Mouse (Mus musculus): ENCODE measurements around the gene Slc26a3.
"Not testable (repeated sequence)": the region's sequence is repeated elsewhere in the genome, so short reads cannot be mapped to it uniquely, and the experiment has no call there.

Gene Slc26a3

GRCm38 (mm10) chr12:31421901-31422574 lies 31.4 kb downstream of the Slc26a3 start:
- DNase-seq (ENCODE audit: low spot score in 2 of 2): no peak

GRCm38 (mm10) chr12:31437791-31438190 lies 47.1 kb downstream of the Slc26a3 start:
- DNase-seq (ENCODE audit: low spot score in 2 of 2): no peak

DNA sequence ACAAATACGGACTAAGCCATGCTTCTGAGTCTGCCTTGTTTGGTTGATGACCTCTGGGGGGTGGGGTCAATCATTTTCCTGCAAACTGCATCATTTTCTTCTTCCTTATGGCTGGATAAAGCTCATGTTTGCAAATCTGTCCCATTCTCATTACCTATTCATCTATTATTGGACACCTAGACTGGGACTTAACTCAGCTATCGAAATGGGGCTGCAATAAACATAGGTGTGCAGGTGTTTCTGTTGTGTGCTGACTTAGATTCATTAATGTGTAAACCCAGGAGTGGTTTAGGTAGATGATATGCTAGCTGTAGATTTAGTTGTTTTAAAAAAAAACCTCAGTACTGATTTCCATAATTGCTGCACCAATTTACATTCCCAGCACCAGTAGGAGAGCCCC lies 48.9 kb downstream of the Slc26a3 start:
- no peak for DNase-seq (ENCODE audit: low spot score in 2 of 2)

GRCm38 (mm10) chr12:31444131-31444546 lies 53.5 kb downstream of the Slc26a3 start:
- DNase-seq (ENCODE audit: low spot score in 2 of 2): peak in 1 of 2 experiments; percentile 3

- DNase-seq (ENCODE audit: low spot score in 2 of 2): no peak
These were observed 54.2 kb downstream of the Slc26a3 start for GRCm38 (mm10) chr12:31444827-31445226.

DNA sequence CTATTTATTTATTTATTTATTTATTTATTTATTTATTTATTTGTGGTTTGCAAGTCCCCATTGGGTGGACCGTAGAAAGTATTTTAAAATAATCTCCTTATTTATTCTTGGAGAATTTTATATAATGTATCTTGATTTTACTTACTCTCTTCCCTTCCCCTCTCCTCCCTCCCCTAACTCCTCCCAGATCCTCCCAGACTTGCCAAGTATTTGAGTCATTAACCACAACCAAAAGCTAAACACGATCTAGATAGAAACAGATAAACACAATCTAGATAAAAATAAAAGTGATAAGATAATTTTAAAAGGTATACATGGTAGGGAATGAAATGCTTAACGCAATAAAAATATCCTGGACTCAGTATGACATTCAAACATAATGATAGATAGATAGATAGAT lies 58.7 kb downstream of the Slc26a3 start:
- no peak for DNase-seq (ENCODE audit: low spot score in 2 of 2)

DNA sequence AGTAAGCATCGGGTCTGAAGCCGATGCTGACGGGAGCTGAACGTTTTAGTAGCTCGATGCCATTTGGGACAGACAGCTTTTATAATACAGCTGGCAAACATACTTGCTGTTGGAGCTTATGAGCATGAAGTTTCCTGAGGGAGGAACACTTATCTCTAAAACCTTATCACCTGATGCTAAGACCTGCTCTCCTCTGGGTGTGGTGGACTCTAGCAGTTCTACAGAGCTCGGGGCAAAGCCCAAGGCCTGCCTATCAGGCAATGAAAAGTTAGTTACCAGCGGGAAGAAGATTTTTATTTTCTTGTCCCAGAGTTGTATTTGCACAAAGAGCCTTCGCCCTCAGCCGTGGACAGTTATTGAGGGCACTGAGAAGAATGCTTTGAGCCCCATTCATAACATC lies 65.6 kb downstream of the Slc26a3 start:
- no peak for DNase-seq (ENCODE audit: low spot score in 2 of 2)

DNA sequence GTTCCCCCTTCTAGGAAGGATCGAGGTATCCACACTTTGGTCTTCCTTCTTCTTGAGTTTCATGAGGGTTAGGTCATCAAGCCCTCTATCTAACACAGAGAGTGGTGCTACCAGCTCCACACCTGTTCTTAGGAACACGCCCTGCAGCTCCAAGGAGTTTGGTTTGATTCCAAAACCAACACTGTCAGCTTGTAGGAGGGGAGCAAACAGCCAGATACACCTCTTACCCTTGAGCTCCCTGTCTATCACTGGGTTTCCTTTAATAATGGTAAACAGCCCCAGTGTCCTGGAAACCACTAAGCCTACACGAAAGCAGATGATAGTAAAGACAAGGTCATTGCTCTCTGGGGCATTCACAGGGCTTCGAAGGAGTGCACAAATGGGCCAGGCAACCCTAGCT lies 67.8 kb downstream of the Slc26a3 start:
- DNase-seq (ENCODE audit: low spot score in 2 of 2): no peak

- peak in 1 of 2 experiments; percentile 19 for DNase-seq (ENCODE audit: low spot score in 2 of 2)
These were observed 69.6 kb downstream of the Slc26a3 start for GRCm38 (mm10) chr12:31460270-31460669.

DNA sequence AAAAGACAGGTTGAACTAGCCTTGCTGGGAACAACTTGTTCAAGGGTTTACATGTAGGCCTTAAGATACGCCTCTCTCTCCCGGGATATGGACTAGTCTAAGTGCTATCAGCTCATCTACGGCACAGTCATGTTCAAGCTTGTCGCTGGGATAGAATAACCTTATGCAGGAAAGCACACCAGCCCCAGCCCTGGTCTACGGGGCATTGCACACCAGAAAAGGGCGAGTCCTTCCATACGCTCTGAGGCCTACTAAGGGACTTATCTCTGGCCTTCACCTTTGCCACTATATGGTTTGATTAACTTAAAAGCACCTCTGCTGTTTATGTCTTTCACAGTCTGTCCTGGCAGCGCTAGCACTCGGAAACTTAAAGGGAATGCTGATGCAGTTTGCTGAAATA lies 70.7 kb downstream of the Slc26a3 start:
- DNase-seq (ENCODE audit: low spot score in 2 of 2): no peak

- no peak for DNase-seq (ENCODE audit: low spot score in 2 of 2)
These were observed 71.9 kb downstream of the Slc26a3 start for GRCm38 (mm10) chr12:31462615-31463014.

- not testable (repeated sequence) for DNase-seq (ENCODE audit: low spot score in 2 of 2)
These were observed 87.5 kb downstream of the Slc26a3 start for GRCm38 (mm10) chr12:31478182-31478581.

GRCm38 (mm10) chr12:31486431-31486830 lies 95.8 kb downstream of the Slc26a3 start:
- no peak for DNase-seq (ENCODE audit: low spot score in 2 of 2)

- DNase-seq (ENCODE audit: low spot score in 2 of 2): no peak
These were observed 108.3 kb downstream of the Slc26a3 start for GRCm38 (mm10) chr12:31498936-31499313.

DNA sequence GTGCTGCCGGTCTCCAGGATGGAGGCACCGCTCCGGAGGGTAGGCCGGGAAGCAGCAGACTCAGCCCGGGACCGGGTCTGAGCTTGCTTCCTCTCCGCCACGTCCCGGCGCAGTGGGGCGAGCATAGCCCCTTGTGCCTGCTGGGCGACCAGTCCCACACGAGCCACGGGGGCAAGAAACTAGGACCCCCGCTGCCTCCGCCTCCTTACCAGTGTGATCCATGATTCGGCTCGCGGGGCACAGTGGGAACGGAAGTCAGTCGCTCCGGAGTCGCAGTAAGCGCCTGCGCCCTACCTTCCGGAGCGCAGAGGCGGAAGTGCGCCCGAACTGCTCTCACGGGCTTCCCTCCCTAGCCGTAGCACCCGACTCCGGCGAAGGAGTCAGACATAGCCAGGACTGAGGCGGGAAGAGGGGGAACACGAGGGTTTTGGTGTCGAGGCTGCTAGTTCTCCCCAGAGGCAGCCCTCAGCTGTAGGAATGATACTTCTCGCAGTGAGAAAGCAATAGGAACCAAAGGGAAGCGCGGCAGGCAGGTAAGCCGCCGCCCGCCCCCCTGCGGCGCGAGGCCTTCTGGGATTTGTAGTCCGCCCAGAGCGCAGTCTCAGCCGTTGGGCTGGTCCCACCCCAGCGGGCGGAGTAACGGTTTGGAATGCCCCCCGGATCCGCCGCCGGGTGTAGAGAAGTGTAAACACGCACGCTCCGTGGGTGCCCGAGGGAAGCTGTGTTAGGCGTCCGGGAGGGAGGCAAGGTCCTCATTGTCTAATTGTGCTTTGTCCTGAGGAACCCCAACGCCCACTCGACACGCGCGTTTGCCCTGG lies 108.9 kb downstream of the Slc26a3 start, which contains the start of gene Cbll1:
TSS of gene Cbll1 (minus strand) at position 303 of the 818 bp plus-strand sequence.
- peak; percentile 94 to 97 for DNase-seq (ENCODE audit: low spot score in 2 of 2)

DNA sequence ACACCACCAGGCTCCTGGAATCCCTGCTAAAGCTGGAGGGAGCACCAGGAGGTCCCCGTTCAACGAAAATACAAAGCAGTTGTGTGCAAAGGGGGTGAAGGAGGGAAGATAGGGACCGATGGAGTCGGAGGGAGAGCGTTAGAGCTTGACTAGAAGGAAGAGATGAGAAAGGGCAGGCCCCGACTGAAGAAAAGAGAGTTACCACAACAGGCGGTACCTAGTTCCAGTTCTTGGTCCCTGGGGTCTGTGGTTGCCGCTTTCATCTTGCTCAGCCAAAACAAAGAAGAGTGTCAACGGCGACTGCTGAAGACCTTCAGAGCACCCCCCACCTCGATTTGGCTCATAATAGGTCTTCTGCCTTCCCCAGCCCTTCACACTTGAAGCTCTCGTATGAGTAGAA lies 109.5 kb downstream of the Slc26a3 start:
- DNase-seq (ENCODE audit: low spot score in 2 of 2): no peak

GRCm38 (mm10) chr12:31501266-31501665 lies 110.6 kb downstream of the Slc26a3 start:
- no peak for DNase-seq (ENCODE audit: low spot score in 2 of 2)

GRCm38 (mm10) chr12:31503211-31503610 lies 112.5 kb downstream of the Slc26a3 start:
- no peak for DNase-seq (ENCODE audit: low spot score in 2 of 2)

DNA sequence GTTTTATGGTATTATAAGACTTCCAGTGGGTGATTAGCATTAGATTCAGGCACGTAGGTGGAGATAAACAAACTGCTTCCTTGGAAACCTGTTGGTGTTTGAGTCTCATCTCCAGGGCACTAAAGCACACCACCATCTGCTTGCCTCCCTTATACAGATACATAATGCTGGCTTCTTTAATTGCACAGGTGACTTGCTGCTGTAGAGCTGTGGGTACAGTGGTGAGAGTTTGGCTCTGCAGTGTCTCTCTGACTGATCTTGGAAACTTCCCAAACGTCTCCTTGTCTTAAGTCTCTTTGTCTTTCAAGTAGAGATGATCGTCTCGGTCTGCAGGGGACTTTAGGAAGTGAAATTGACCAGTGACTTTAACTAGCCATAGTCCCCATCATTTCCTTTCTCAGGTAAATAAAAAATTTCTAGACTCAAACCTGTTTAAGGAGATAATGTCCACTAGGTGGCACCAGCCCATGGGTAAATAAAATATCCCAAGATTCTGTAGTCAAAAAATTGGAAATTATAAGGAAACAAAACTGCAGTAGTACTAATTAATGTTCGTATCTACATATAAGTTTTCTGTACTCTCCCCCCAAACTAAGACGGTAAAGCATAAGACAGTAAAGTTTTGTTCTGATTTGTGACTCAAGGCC lies 117.2 kb downstream of the Slc26a3 start:
- DNase-seq (ENCODE audit: low spot score in 2 of 2): no peak

DNA sequence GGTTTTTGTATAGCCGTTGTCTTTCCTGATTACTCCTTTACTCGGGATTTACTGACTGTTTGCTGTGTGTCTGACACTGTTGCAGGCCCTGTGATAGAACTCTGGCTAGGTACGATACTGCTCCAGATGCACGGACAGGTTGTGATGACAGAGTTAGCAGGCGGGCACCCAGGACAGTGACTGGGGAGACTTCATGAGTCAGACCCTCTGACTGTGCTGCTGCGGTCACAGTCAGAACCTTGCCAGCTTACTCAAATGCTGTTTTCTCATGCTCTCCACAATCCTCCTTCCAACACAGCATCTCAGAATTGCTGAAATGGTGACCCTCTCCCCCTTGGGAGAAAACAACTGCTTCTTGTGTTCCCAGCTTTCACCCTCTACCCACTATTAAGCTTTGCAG lies 117.8 kb downstream of the Slc26a3 start:
- no peak for DNase-seq (ENCODE audit: low spot score in 2 of 2)

GRCm38 (mm10) chr12:31511218-31511617 lies 120.5 kb downstream of the Slc26a3 start:
- DNase-seq (ENCODE audit: low spot score in 2 of 2): no peak

DNA sequence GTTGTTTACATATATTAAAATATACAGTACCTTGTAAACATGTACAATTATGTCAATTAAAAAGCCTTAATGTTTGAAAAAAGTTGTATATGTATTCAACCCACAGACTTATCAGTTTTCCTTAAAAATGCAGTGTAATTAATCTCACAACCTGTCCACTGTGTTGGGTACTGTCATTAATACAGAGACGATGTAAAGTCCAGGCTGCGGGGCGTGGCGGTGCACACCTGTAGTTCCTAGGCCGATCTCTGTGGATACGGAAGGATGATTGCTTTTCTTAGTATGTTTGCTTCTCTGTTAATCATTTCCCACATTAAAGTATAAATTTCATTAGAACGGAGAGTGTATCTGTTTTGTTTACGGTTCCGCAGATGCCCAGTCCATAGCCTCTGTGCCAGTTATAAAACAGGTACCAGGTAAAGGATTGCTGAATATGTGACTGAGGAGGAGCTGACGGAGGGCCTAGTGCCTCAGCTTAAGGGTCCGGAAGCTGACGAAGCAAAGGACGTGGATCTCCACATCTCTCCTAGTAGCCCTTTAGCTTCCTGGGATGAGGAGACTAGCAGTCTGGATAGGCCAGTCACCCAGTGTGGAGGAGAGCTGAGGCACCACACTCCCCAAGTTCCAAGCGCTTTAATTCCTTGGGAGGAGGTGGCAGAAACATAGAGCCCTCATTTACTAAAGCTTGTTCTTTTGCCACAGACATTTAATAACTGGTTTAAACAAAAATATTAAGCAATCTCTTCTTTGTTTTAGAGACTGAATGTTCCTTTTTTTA lies 122.2 kb downstream of the Slc26a3 start:
- no peak for DNase-seq (ENCODE audit: low spot score in 2 of 2)

Data from thymus, postnatal 10 days (tissue).